Mouse (Mus musculus) lung, adult 18-20 months (tissue): ENCODE results near the gene Cnot1.
"Not testable (repeated sequence)": the region's sequence is repeated elsewhere in the genome, so short reads cannot be mapped to it uniquely, and the experiment has no call there.

Source experiments
- DNase-seq, 2 experiments: peaks; one replicate each; pipeline ENCODE4 v3.0.0; 2022; ENCODE audit warnings: mixed read lengths in 2 of 2

The Cnot1 gene

GRCm38 (mm10) chr8:95807331-95807843 is at the start of gene Cnot1:
TSS of gene Cnot1 (minus strand) at chr8:95807464.
- DNase-seq = peak; percentile 97

- no peak for DNase-seq
Measured at GRCm38 (mm10) chr8:95854174-95854573, 46.9 kb upstream of the Cnot1 start.

- peak; percentile 87 to 90 for DNase-seq
Measured at GRCm38 (mm10) chr8:95853102-95853843, 46.0 kb upstream of the Cnot1 start, which contains the start of gene Slc38a7. TSS of gene Slc38a7 (minus strand) at chr8:95853539.

GRCm38 (mm10) chr8:95852290-95852689 is 45.0 kb upstream of the Cnot1 start:
- peak; percentile 71 to 77 for DNase-seq

GRCm38 (mm10) chr8:95850326-95850725 is 43.1 kb upstream of the Cnot1 start:
- no peak for DNase-seq

- DNase-seq = no peak
Measured at GRCm38 (mm10) chr8:95848734-95849464, 41.6 kb upstream of the Cnot1 start.

- no peak for DNase-seq
Measured at GRCm38 (mm10) chr8:95848061-95848551, 40.8 kb upstream of the Cnot1 start.

- no peak for DNase-seq
Measured at GRCm38 (mm10) chr8:95845026-95845425, 37.8 kb upstream of the Cnot1 start.

GRCm38 (mm10) chr8:95843968-95844367 is 36.7 kb upstream of the Cnot1 start:
- DNase-seq = no peak

GRCm38 (mm10) chr8:95841436-95841835 is 34.2 kb upstream of the Cnot1 start:
- DNase-seq = no peak

GRCm38 (mm10) chr8:95839289-95839688 is 32.0 kb upstream of the Cnot1 start:
- DNase-seq = no peak

GRCm38 (mm10) chr8:95837266-95837665 is 30.0 kb upstream of the Cnot1 start:
- DNase-seq = no peak

GRCm38 (mm10) chr8:95835891-95836290 is 28.6 kb upstream of the Cnot1 start:
- no peak for DNase-seq

GRCm38 (mm10) chr8:95833435-95833984 is 26.2 kb upstream of the Cnot1 start:
- peak; percentile 15 to 19 for DNase-seq

- peak; percentile 83 to 86 for DNase-seq
Measured at GRCm38 (mm10) chr8:95832603-95833434, 25.6 kb upstream of the Cnot1 start.

GRCm38 (mm10) chr8:95830144-95830543 is 22.9 kb upstream of the Cnot1 start:
- no peak for DNase-seq

- not testable (repeated sequence) for DNase-seq
Measured at GRCm38 (mm10) chr8:95825162-95825561, 17.9 kb upstream of the Cnot1 start, which contains the start of gene Sap18b. TSS of gene Sap18b (plus strand) at chr8:95825346.

GRCm38 (mm10) chr8:95822699-95823098 is 15.4 kb upstream of the Cnot1 start:
- DNase-seq = no peak

- no peak for DNase-seq
Measured at GRCm38 (mm10) chr8:95822096-95822495, 14.8 kb upstream of the Cnot1 start.

- no peak for DNase-seq
Measured at GRCm38 (mm10) chr8:95821266-95821665, 14.0 kb upstream of the Cnot1 start.

- peak in 1 of 2 experiments; percentile 18 for DNase-seq
Measured at GRCm38 (mm10) chr8:95818211-95818610, 10.9 kb upstream of the Cnot1 start.

GRCm38 (mm10) chr8:95817597-95817996 is 10.3 kb upstream of the Cnot1 start:
- DNase-seq = no peak
